Mouse (Mus musculus) MEL (cell line): ENCODE data around the gene Bpgm.

Experiments
- BHLHE40 ChIP-seq: IDR thresholded peaks from 2 replicates; pipeline ENCODE4 v1.6.1; 2012; ENCODE audit warnings: low read depth, mild to moderate bottlenecking, inconsistent platforms, low read length, improper control_type of control experiment, borderline replicate concordance
- CHD2 ChIP-seq: IDR thresholded peaks from 2 replicates; pipeline ENCODE4 v1.6.1; 2011; ENCODE audit warnings: low read length, improper control_type of control experiment
- CTCF ChIP-seq, 3 experiments: IDR thresholded peaks in 2 of 3; conservative IDR thresholded peaks in 1 of 3; 2 replicates each; pipeline ENCODE4 v1.5.1; 2011 to 2012; ENCODE audit warnings: low read length in 3 of 3, low read depth in 2 of 3, mild to moderate bottlenecking in 2 of 3, improper control_type of control experiment in 1 of 3, inconsistent platforms in 1 of 3, mixed read lengths in 1 of 3, moderate library complexity in 1 of 3; ENCODE audit not compliant: control insufficient read depth in 1 of 3, insufficient read depth in 1 of 3, poor library complexity in 1 of 3, severe bottlenecking in 1 of 3
- E2F4 ChIP-seq: IDR thresholded peaks from 2 replicates; pipeline ENCODE4 v1.6.1; 2011; ENCODE audit warnings: low read depth, low read length, improper control_type of control experiment, borderline replicate concordance
- EP300 ChIP-seq, 2 experiments: IDR thresholded peaks; 2 replicates each; pipeline ENCODE4 v1.6.1; 2011; ENCODE audit warnings: improper control_type of control experiment in 2 of 2, low read length in 2 of 2, low read depth in 1 of 2, mild to moderate bottlenecking in 1 of 2
- ETS1 ChIP-seq: IDR thresholded peaks from 2 replicates; pipeline ENCODE4 v1.6.1; 2012; ENCODE audit warnings: low read depth, mild to moderate bottlenecking, inconsistent platforms, low read length, improper control_type of control experiment, moderate library complexity
- MAFK ChIP-seq: IDR thresholded peaks from 2 replicates; pipeline ENCODE4 v1.6.1; 2011; ENCODE audit warnings: low read depth, mild to moderate bottlenecking, low read length, improper control_type of control experiment, borderline replicate concordance
- MYC ChIP-seq: IDR thresholded peaks from 2 replicates; pipeline ENCODE4 v1.6.1; 2011; ENCODE audit warnings: low read depth, mild to moderate bottlenecking, low read length, improper control_type of control experiment, moderate library complexity
- NELFE ChIP-seq: IDR thresholded peaks from 2 replicates; pipeline ENCODE4 v1.6.1; 2011; ENCODE audit warnings: low read depth, low read length, improper control_type of control experiment
- POLR2A ChIP-seq, 2 experiments: IDR thresholded peaks; 2 replicates each; pipeline ENCODE4 v1.6.1; 2011 to 2012; ENCODE audit warnings: low read length in 2 of 2, mild to moderate bottlenecking in 2 of 2, control low read depth in 1 of 2, improper control_type of control experiment in 1 of 2, low read depth in 1 of 2, moderate library complexity in 1 of 2; ENCODE audit not compliant: control insufficient read depth in 1 of 2, insufficient read depth in 1 of 2, poor library complexity in 1 of 2
- POLR2AphosphoS2 ChIP-seq: IDR thresholded peaks from 2 replicates; pipeline ENCODE4 v1.6.1; 2011; ENCODE audit warnings: low read length, improper control_type of control experiment
- POLR2AphosphoS5 ChIP-seq: IDR thresholded peaks from 2 replicates; pipeline ENCODE4 v1.6.1; 2012; ENCODE audit warnings: low read depth, borderline replicate concordance, mild to moderate bottlenecking, inconsistent platforms, low read length, moderate library complexity, mixed read lengths
- TCF12 ChIP-seq: IDR thresholded peaks from 2 replicates; pipeline ENCODE4 v1.6.1; 2014; ENCODE audit warnings: low read depth, mild to moderate bottlenecking, inconsistent platforms, low read length, improper control_type of control experiment, moderate library complexity
- ZC3H11A ChIP-seq: IDR thresholded peaks from 2 replicates; pipeline ENCODE4 v1.6.1; 2012; ENCODE audit warnings: low read depth, mild to moderate bottlenecking, inconsistent platforms, low read length, improper control_type of control experiment

DNA sequence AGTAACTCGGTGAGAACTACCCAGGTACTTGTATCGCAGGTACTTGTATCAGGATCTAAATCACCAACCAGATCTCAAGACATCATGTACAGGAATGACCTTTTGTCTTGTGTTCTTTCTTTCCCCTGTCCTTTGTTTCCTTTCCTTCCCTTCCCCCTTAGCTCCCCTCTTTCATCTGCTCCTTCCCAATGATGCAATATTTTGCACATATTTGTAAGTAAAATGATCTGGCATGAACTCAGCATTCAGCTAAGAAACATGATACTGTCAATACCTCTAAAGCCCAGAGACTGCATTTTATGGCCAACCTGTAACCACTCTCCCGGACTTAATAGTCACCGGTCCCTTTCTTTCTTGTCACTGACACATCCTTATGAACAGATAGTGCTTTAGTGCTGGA lies 12.4 kb upstream of the Bpgm start:
- TF ChIP-seq ZC3H11A (no peak), EP300 (IDR thresholded peaks at IDR 0.05; ENCODE audit: low read depth in 1 of 2, low read length in 2 of 2) (no peak), POLR2A (IDR thresholded peaks at IDR 0.05; ENCODE audit: control insufficient read depth in 1 of 2, insufficient read depth in 1 of 2, low read depth in 1 of 2, low read length in 2 of 2, poor library complexity in 1 of 2) (no peak), CTCF (IDR thresholded peaks at IDR 0.05 in 2 of 3, conservative IDR thresholded peaks at IDR 0.05 in 1 of 3; ENCODE audit: control insufficient read depth in 1 of 3, insufficient read depth in 1 of 3, low read depth in 2 of 3, low read length in 3 of 3, poor library complexity in 1 of 3, severe bottlenecking in 1 of 3) (no peak), CHD2 (no peak), MAFK (no peak), ETS1 (no peak), POLR2AphosphoS5 (no peak), E2F4 (no peak), POLR2AphosphoS2 (no peak), BHLHE40 (no peak), NELFE (no peak), MYC (no peak), TCF12 (no peak)
